Mouse (Mus musculus) liver, embryonic 16.5 days (tissue): ENCODE results near the gene Dennd5b. TPM values are rescaled to one million over a fixed set of nuclear protein-coding genes. Genes with fewer than 3 reads are reported as not detected.

Source experiments
- ATAC-seq: fragments of 200-750 bp; cut with Nextera tagmentation; 2 replicates; pipeline ENCODE4 v1.8.0; 2017; ENCODE audit warnings: low read depth, mild to moderate bottlenecking, moderate number of reproducible peaks, moderate library complexity
- H3K27ac ChIP-seq: fragments of 300-500 bp; sonication (generic); 2 replicates; pipeline ENCODE4 v1.5.1; 2014; ENCODE audit warnings: mild to moderate bottlenecking, low read length
- H3K27me3 ChIP-seq: fragments of 300-500 bp; sonication (generic); 2 replicates; pipeline ENCODE4 v1.6.1; 2014; ENCODE audit warnings: low read depth, low read length, mixed read lengths; ENCODE audit not compliant: control insufficient read depth, insufficient read depth
- H3K36me3 ChIP-seq: fragments of 300-500 bp; sonication (generic); 2 replicates; pipeline ENCODE4 v1.6.1; 2014; ENCODE audit warnings: mild to moderate bottlenecking; ENCODE audit not compliant: control insufficient read depth, insufficient read depth
- H3K4me1 ChIP-seq: fragments of 300-500 bp; sonication (generic); 2 replicates; pipeline ENCODE4 v1.6.1; 2014; ENCODE audit warnings: low read depth, low read length, mixed read lengths; ENCODE audit not compliant: control insufficient read depth
- H3K4me2 ChIP-seq: fragments of 300-500 bp; sonication (generic); 2 replicates; pipeline ENCODE4 v1.6.1; 2014; ENCODE audit warnings: low read depth, low read length, mixed read lengths
- H3K4me3 ChIP-seq: fragments of 300-500 bp; sonication (generic); 2 replicates; pipeline ENCODE4 v1.5.1; 2014; ENCODE audit warnings: low read depth, mild to moderate bottlenecking, low read length
- H3K9ac ChIP-seq: fragments of 300-500 bp; sonication (generic); 2 replicates; pipeline ENCODE4 v1.6.1; 2014; ENCODE audit warnings: low read depth, low read length
- H3K9me3 ChIP-seq: fragments of 300-500 bp; sonication (generic); replicated peaks from 2 replicates; pipeline ENCODE4 v1.6.1; 2016; ENCODE audit warnings: low read length; ENCODE audit not compliant: control insufficient read depth
- WGBS: fragments of 180-500 bp; shearing (Covaris S2); extraction: QIAGEN DNeasy Blood & Tissue Kit; methylation state at CpG from one replicate; pipeline ENCODE4 v1.1.7; 2014; ENCODE audit not compliant: insufficient replicate concordance; 5-methylcytosine and 5-hydroxymethylcytosine counted together
- polyA plus RNA-seq: library from polyadenylated mRNA; unstranded; fragments of >200 nt; fragmentation: Nextera tagmentation; extraction: Ambion mirVana; gene quantifications from 2 replicates; pipeline ENCODE4 v1.2.1, GENCODE M21; 2015

Gene Dennd5b
- polyA plus RNA-seq, 1 experiment from 2014 or later: 4.5 TPM

GRCm38 (mm10) chr6:148946881-148947405, 154.5 kb downstream of the Dennd5b start:
- Histone ChIP-seq H3K9ac (peak overlapping the region; percentile 92), H3K4me2 (peak overlapping the region; percentile 98), H3K27me3 (no peaks in the 10 kb centered on the region), H3K27ac (peak overlapping the region; percentile 69), H3K4me3 (peak overlapping the region; percentile 89), H3K4me1 (peaks cover 16% of the 10 kb centered on the region), H3K9me3 (no peaks in the 10 kb centered on the region), H3K36me3 (no peaks in the 10 kb centered on the region)
- no peak for ATAC-seq
- WGBS: 37% methylated on average over 11 of the region's 11 CpGs

- Histone ChIP-seq H3K4me2 (peak within 1 kb of the TSS; percentile 98), H3K9me3 (no peaks in the 10 kb centered on the region), H3K9ac (peak within 1 kb of the TSS; percentile 92), H3K4me3 (peak within 1 kb of the TSS; percentile 89), H3K27ac (peak within 1 kb of the TSS; percentile 84), H3K4me1 (peaks cover 16% of the 10 kb centered on the region), H3K27me3 (no peaks in the 10 kb centered on the region), H3K36me3 (no peaks in the 10 kb centered on the region)
- peak; percentile 88 for ATAC-seq
- under 1% methylated on average over 47 of the region's 47 CpGs for WGBS
These were observed 155.1 kb downstream of the Dennd5b start, which contains the start of gene Sinhcaf for GRCm38 (mm10) chr6:148946409-148946742. Gene Sinhcaf (minus strand): TSS chr6:148946467.

GRCm38 (mm10) chr6:148945509-148946408, 155.7 kb downstream of the Dennd5b start:
- peak; percentile 5; the same call in 1 of the 2 replicates for ATAC-seq

GRCm38 (mm10) chr6:148944767-148945508, 156.5 kb downstream of the Dennd5b start:
- WGBS: under 1% methylated on average over 92 of the region's 92 CpGs
- peaks cover 16% of the 10 kb centered on the region for H3K4me1 ChIP-seq
- H3K9ac ChIP-seq: peak overlapping the region; percentile 92
- no peaks in the 10 kb centered on the region for H3K9me3 ChIP-seq
- ATAC-seq: peak; percentile 66
- H3K4me3 ChIP-seq: peak overlapping the region; percentile 89
- no peaks in the 10 kb centered on the region for H3K27me3 ChIP-seq
- no peaks in the 10 kb centered on the region for H3K36me3 ChIP-seq
- H3K4me2 ChIP-seq: peak overlapping the region; percentile 98
- peak overlapping the region; percentile 84 for H3K27ac ChIP-seq

More at GRCm38 (mm10) chr6:148945509-148946408, 155.7 kb downstream of the Dennd5b start:
- WGBS: under 1% methylated on average over 72 of the region's 75 CpGs
- Histone ChIP-seq H3K36me3 (no peaks in the 10 kb centered on the region), H3K4me1 (peaks cover 16% of the 10 kb centered on the region), H3K4me3 (peak overlapping the region; percentile 89), H3K27me3 (no peaks in the 10 kb centered on the region), H3K9ac (peak overlapping the region; percentile 92), H3K9me3 (no peaks in the 10 kb centered on the region), H3K4me2 (peak overlapping the region; percentile 98), H3K27ac (peak overlapping the region; percentile 84)

- under 1% methylated on average over 30 of the region's 30 CpGs for WGBS
- Histone ChIP-seq H3K27ac (peak overlapping the region; percentile 84), H3K27me3 (no peaks in the 10 kb centered on the region), H3K36me3 (no peaks in the 10 kb centered on the region), H3K4me1 (peaks cover 16% of the 10 kb centered on the region), H3K9ac (peak overlapping the region; percentile 92), H3K4me2 (peak overlapping the region; percentile 98), H3K4me3 (peak overlapping the region; percentile 89), H3K9me3 (no peaks in the 10 kb centered on the region)
- no peak; the same call in 1 of the 2 replicates for ATAC-seq
These were observed 157.1 kb downstream of the Dennd5b start for GRCm38 (mm10) chr6:148944344-148944766.

- Histone ChIP-seq H3K9ac (no peak overlapping the region), H3K4me1 (peaks cover 16% of the 10 kb centered on the region), H3K9me3 (no peaks in the 10 kb centered on the region), H3K4me2 (peak overlapping the region; percentile 98), H3K27me3 (no peaks in the 10 kb centered on the region), H3K27ac (no peak overlapping the region), H3K4me3 (peak overlapping the region; percentile 89), H3K36me3 (no peaks in the 10 kb centered on the region)
- ATAC-seq: no peak
- 17% methylated on average over 3 of the region's 3 CpGs for WGBS
These were observed 157.8 kb downstream of the Dennd5b start for GRCm38 (mm10) chr6:148943695-148944094.

- 67% methylated on average over 4 of the region's 4 CpGs for WGBS
- Histone ChIP-seq H3K4me2 (no peak overlapping the region), H3K36me3 (no peaks in the 10 kb centered on the region), H3K27ac (no peak overlapping the region), H3K4me3 (no peak overlapping the region), H3K9me3 (no peaks in the 10 kb centered on the region), H3K27me3 (no peaks in the 10 kb centered on the region), H3K9ac (no peak overlapping the region), H3K4me1 (peaks cover 16% of the 10 kb centered on the region)
- ATAC-seq: no peak
These were observed 159.1 kb downstream of the Dennd5b start for GRCm38 (mm10) chr6:148942406-148942805.

GRCm38 (mm10) chr6:148941880-148942279, 159.6 kb downstream of the Dennd5b start:
- ATAC-seq: no peak
- Histone ChIP-seq H3K9ac (no peak overlapping the region), H3K27ac (no peak overlapping the region), H3K4me2 (no peak overlapping the region), H3K9me3 (no peaks in the 10 kb centered on the region), H3K27me3 (no peaks in the 10 kb centered on the region), H3K4me3 (no peak overlapping the region), H3K36me3 (no peaks in the 10 kb centered on the region), H3K4me1 (peaks cover 13% of the 10 kb centered on the region)
- WGBS: 66% methylated on average over 5 of the region's 5 CpGs
